Mouse (Mus musculus): Measurements from ENCODE around the gene Ddah1.

Gene Ddah1

GRCm38 (mm10) chr3:145941971-145942370 is 183.5 kb downstream of the Ddah1 start:
- DNase-seq (ENCODE audit: low read depth, low spot score) = peak; percentile 91

All from CD4-positive, CD25-positive, alpha-beta regulatory T cell, adult 2 months (primary cell).